Mouse (Mus musculus) heart, adult 2 months (tissue): Measurements from ENCODE around the gene Pxdc1. TPM values are rescaled to one million over a fixed set of nuclear protein-coding genes. Genes with fewer than 3 reads are reported as not detected.

ENCODE experiments used
- DNase-seq, 2 experiments: peaks; one replicate each; pipeline ENCODE4 v3.0.0; 2021
- H3K27ac ChIP-seq: fragments of 200-600 bp; 2 replicates; pipeline ENCODE4 v1.8.1; 2022
- H3K27me3 ChIP-seq: fragments of 200-500 bp; 2 replicates; pipeline ENCODE4 v1.6.1; 2012; ENCODE audit warnings: mild to moderate bottlenecking, low read length, inconsistent platforms, mixed read lengths; ENCODE audit not compliant: control insufficient read depth, insufficient read depth
- H3K36me3 ChIP-seq: fragments of 200-500 bp; 2 replicates; pipeline ENCODE4 v1.6.1; 2012; ENCODE audit warnings: low read length, inconsistent platforms; ENCODE audit not compliant: control insufficient read depth, insufficient read depth
- H3K4me1 ChIP-seq: fragments of 200-500 bp; 2 replicates; pipeline ENCODE4 v1.6.1; 2011; ENCODE audit warnings: low read length; ENCODE audit not compliant: control insufficient read depth, insufficient read depth
- H3K4me3 ChIP-seq: fragments of 200-600 bp; 2 replicates; pipeline ENCODE4 v1.8.1; 2022
- H3K79me2 ChIP-seq: fragments of 200-500 bp; replicated peaks from 2 replicates; pipeline ENCODE4 v1.6.1; 2012; ENCODE audit warnings: mild to moderate bottlenecking, inconsistent platforms, low read length, moderate library complexity, mixed read lengths; ENCODE audit not compliant: control insufficient read depth, insufficient read depth
- H3K9ac ChIP-seq: fragments of 200-500 bp; 2 replicates; pipeline ENCODE4 v1.6.1; 2012; ENCODE audit warnings: low read depth, mild to moderate bottlenecking, control low read depth, inconsistent platforms, low read length, mixed read lengths
- CTCF ChIP-seq: fragments of 200-600 bp; IDR thresholded peaks from 2 replicates; pipeline ENCODE4 v1.8.1; 2022; ENCODE audit warnings: antibody characterized with exemption, mild to moderate bottlenecking, moderate library complexity
- EP300 ChIP-seq: fragments of 200-500 bp; IDR thresholded peaks from 2 replicates; pipeline ENCODE4 v1.6.1; 2011; ENCODE audit warnings: low read depth, low read length, control low read depth; ENCODE audit not compliant: insufficient read depth
- POLR2A ChIP-seq: fragments of 200-500 bp; IDR thresholded peaks from 2 replicates; pipeline ENCODE4 v1.6.1; 2011; ENCODE audit warnings: mild to moderate bottlenecking, low read depth, low read length, control low read depth; ENCODE audit not compliant: insufficient read depth
- WGBS: fragments of 180-500 bp; shearing (Covaris S2); methylation state at CpG from one replicate; pipeline ENCODE4 v1.1.7; 2018; 5-methylcytosine and 5-hydroxymethylcytosine counted together
- intact Hi-C: fragments of 180-260 bp; cut with DNase I; formaldehyde crosslinking; loops from one replicate; pipeline ENCODE4 v1.15.1; 2025
- polyA plus RNA-seq: library from polyadenylated mRNA; depleted of rRNA; stranded (reverse); fragments of >200 nt; gene quantifications from 2 replicates; pipeline ENCODE4 v1.2.3, GENCODE M21; 2012
- total RNA-seq, 2 experiments: library from RNA; stranded (reverse); gene quantifications; 2 replicates each; pipeline ENCODE4 v1.2.3; 2021

The Pxdc1 gene
- total and polyA plus RNA-seq, 3 experiments, result 12.8 to 15.4 (median 12.9) TPM

- TF ChIP-seq CTCF (no peak), EP300 (no peak), POLR2A (no peak)
- intact Hi-C loops, result loop anchor here (1.0 kb wide), 1 partner anchor 23 kb away; no protein-coding TSS in a partner anchor
- Histone ChIP-seq H3K27ac (no peak overlapping the region), H3K4me3 (no peak overlapping the region), H3K4me1 (no peaks in the 10 kb centered on the region; the same call in 1 of the 2 replicates), H3K79me2 (no peaks in the 10 kb centered on the region), H3K27me3 (no peaks in the 10 kb centered on the region), H3K36me3 (no peaks in the 10 kb centered on the region), H3K9ac (no peak overlapping the region)
- 91% methylated on average over 7 of the region's 7 CpGs for WGBS
- no peak for DNase-seq
Measured at GRCm38 (mm10) chr13:34685008-34685765, 31.9 kb upstream of the Pxdc1 start.

DNA sequence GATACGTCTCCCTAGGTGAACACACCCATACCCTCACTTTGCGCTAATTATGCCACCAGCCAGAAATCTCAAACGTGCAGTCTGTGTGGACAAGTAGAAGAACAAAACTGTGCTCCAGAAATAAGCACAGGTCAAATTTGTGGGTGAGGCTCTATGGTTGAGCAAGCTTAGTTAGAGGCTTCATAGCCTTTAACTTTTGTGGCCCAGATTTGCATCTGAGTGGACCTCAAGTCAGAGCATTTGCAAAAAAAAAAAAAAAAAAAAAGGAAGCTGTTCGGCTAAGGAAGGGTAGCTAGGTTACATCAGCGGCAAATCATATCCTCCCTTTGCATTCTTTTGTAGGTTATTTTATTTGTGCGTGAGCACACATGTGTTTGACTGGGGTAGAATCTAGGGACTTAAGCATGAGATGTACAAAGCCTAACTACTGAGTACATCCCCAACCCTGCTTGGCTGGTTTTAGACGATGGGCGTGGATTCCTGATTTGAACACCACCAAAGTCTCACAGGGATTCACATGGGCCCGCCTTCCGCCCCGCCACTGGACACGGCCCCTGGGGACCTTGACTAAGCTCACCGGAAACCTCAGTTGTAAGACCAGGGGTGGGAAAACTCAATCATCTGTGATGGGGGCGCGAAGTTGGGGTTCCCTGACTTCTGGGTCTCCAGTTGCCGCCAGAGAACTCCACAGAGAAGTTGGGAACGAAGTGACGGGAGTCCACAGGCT, 30.6 kb upstream of the Pxdc1 start:
- H3K79me2 ChIP-seq, result no peaks in the 10 kb centered on the region
- no peak overlapping the region for H3K9ac ChIP-seq
- no peak for TF ChIP-seq POLR2A
- TF ChIP-seq CTCF, result no peak
- no peak for TF ChIP-seq EP300
- no peaks in the 10 kb centered on the region for H3K36me3 ChIP-seq
- peak; percentile 29 to 54 for DNase-seq
- intact Hi-C loops, result no loop called here
- no peak overlapping the region for H3K27ac ChIP-seq
- 68% methylated on average over 18 of the region's 18 CpGs for WGBS
- no peaks in the 10 kb centered on the region; the same call in 1 of the 2 replicates for H3K4me1 ChIP-seq
- no peaks in the 10 kb centered on the region for H3K27me3 ChIP-seq
- no peak overlapping the region for H3K4me3 ChIP-seq

GRCm38 (mm10) chr13:34683270-34683669, 30.0 kb upstream of the Pxdc1 start:
- no peak for DNase-seq
- no peak overlapping the region for H3K4me3 ChIP-seq
- no peaks in the 10 kb centered on the region for H3K27me3 ChIP-seq
- intact Hi-C loops, result no loop called here
- H3K36me3 ChIP-seq, result no peaks in the 10 kb centered on the region
- no peaks in the 10 kb centered on the region; the same call in 1 of the 2 replicates for H3K4me1 ChIP-seq
- TF ChIP-seq POLR2A, result no peak
- no peak for TF ChIP-seq EP300
- H3K9ac ChIP-seq, result no peak overlapping the region
- no peaks in the 10 kb centered on the region for H3K79me2 ChIP-seq
- no peak overlapping the region for H3K27ac ChIP-seq
- WGBS, result 62% methylated on average over 9 of the region's 9 CpGs

DNA sequence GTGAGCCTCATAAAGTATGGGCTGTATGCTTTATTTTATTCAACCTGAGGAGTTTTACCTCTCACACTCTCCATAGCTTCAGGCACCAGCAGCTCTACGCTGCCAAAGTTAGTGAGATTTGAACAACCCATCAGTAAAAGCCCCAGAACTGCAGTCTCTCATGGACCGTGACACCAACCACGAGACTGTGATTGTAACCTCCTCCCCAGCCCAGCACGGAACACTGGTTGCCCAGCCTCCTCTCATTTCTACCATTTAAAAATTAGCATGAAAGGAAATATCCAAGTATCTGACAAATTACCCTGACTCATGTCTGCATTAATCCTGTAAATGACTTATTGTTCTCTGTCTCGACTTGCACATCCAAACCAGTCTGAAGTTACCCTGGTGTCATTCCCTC, 23.2 kb upstream of the Pxdc1 start:
- H3K27ac ChIP-seq, result no peak overlapping the region
- DNase-seq, result no peak
- H3K9ac ChIP-seq, result no peak overlapping the region
- WGBS, result 67% methylated on average over 5 of the region's 5 CpGs
- intact Hi-C loops, result no loop called here
- H3K27me3 ChIP-seq, result no peaks in the 10 kb centered on the region
- H3K4me3 ChIP-seq, result no peak overlapping the region
- H3K79me2 ChIP-seq, result no peaks in the 10 kb centered on the region
- H3K36me3 ChIP-seq, result no peaks in the 10 kb centered on the region
- H3K4me1 ChIP-seq, result no peaks in the 10 kb centered on the region
- TF ChIP-seq CTCF (no peak), POLR2A (no peak), EP300 (no peak)

- Histone ChIP-seq H3K27ac (no peak overlapping the region), H3K79me2 (no peaks in the 10 kb centered on the region), H3K4me3 (no peak overlapping the region), H3K36me3 (no peaks in the 10 kb centered on the region), H3K9ac (no peak overlapping the region), H3K4me1 (no peaks in the 10 kb centered on the region), H3K27me3 (no peaks in the 10 kb centered on the region)
- WGBS, result 38% methylated on average over 7 of the region's 7 CpGs
- no peak for TF ChIP-seq CTCF
- no peak for TF ChIP-seq POLR2A
- TF ChIP-seq EP300, result no peak
- intact Hi-C loops, result no loop called here
- DNase-seq, result no peak
Measured at GRCm38 (mm10) chr13:34675847-34676383, 22.6 kb upstream of the Pxdc1 start.
